Mouse (Mus musculus) neural tube, embryonic 12.5 days (tissue): ENCODE measurements around the gene Pkd1. TPM values are rescaled to one million over a fixed set of nuclear protein-coding genes. Genes with fewer than 3 reads are reported as not detected.

Experiments
- ATAC-seq: fragments of 200-750 bp; cut with Nextera tagmentation; 2 replicates; pipeline ENCODE4 v1.8.0; 2017; ENCODE audit warnings: low read depth, mild to moderate bottlenecking, moderate TSS enrichment, moderate library complexity; ENCODE audit not compliant: low FRiP score
- H3K27ac ChIP-seq: fragments of 300-500 bp; sonication (generic); 2 replicates; pipeline ENCODE4 v1.5.1; 2016
- H3K27me3 ChIP-seq: fragments of 300-500 bp; sonication (generic); replicated peaks from 2 replicates; pipeline ENCODE4 v1.6.1; 2016; ENCODE audit warnings: mild to moderate bottlenecking
- H3K36me3 ChIP-seq: fragments of 300-500 bp; sonication (generic); 2 replicates; pipeline ENCODE4 v1.6.1; 2016; ENCODE audit warnings: mild to moderate bottlenecking
- H3K4me1 ChIP-seq: fragments of 300-500 bp; sonication (generic); 2 replicates; pipeline ENCODE4 v1.6.1; 2016
- H3K4me2 ChIP-seq: fragments of 300-500 bp; sonication (generic); replicated peaks from 2 replicates; pipeline ENCODE4 v1.6.1; 2016; ENCODE audit warnings: mild to moderate bottlenecking
- H3K4me3 ChIP-seq: fragments of 300-500 bp; sonication (generic); 2 replicates; pipeline ENCODE4 v1.5.1; 2016
- H3K9ac ChIP-seq: fragments of 300-500 bp; sonication (generic); 2 replicates; pipeline ENCODE4 v1.6.1; 2016; ENCODE audit warnings: mild to moderate bottlenecking
- H3K9me3 ChIP-seq: fragments of 300-500 bp; sonication (generic); 2 replicates; pipeline ENCODE4 v1.6.1; 2016; ENCODE audit warnings: mild to moderate bottlenecking
- WGBS: fragments of 180-500 bp; shearing (Covaris S2); methylation state at CpG from one replicate; pipeline ENCODE4 v1.1.7; 2016; 5-methylcytosine and 5-hydroxymethylcytosine counted together
- polyA plus RNA-seq: library from polyadenylated mRNA; unstranded; fragments of >200 nt; fragmentation: Nextera tagmentation; extraction: Ambion mirVana; gene quantifications from 2 replicates; pipeline ENCODE4 v1.2.1, GENCODE M21; 2016

Gene Pkd1
- polyA plus RNA-seq, 1 experiment from 2014 or later: 23.0 TPM

DNA sequence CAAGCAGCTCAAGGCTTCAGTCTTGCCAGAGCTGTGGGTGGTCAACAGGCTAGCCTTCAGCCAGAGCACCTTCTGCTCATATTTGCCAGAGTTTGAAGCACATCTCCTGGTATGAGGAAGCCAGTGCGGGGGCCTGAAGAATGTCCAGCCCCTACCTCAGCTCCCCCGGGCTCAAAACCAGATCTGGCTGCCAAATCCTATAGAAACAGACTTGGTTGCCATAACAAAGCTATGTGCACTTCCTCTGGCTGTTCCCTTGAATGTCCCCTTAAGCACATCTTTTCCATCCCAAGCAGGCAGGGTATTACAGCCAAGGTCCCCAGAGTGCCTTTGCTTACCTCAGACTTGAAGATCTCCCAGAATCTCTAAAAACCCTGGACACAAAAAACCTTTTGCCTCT is 24.9 kb upstream of the Pkd1 start:
- WGBS: 88% methylated on average over 2 of the region's 2 CpGs
- peaks cover 8% of the 10 kb centered on the region; the same call in 1 of the 2 replicates for H3K36me3 ChIP-seq
- 0 out of 2 replicates have a peak overlapping the region, but pooled peaks have one; percentile 9 for H3K9ac ChIP-seq
- no peak for ATAC-seq
- no peaks in the 10 kb centered on the region for H3K27me3 ChIP-seq
- peaks cover 28% of the 10 kb centered on the region for H3K4me1 ChIP-seq
- no peak overlapping the region for H3K4me3 ChIP-seq
- no peak overlapping the region for H3K27ac ChIP-seq
- no peaks in the 10 kb centered on the region for H3K9me3 ChIP-seq
- no peak overlapping the region for H3K4me2 ChIP-seq

DNA sequence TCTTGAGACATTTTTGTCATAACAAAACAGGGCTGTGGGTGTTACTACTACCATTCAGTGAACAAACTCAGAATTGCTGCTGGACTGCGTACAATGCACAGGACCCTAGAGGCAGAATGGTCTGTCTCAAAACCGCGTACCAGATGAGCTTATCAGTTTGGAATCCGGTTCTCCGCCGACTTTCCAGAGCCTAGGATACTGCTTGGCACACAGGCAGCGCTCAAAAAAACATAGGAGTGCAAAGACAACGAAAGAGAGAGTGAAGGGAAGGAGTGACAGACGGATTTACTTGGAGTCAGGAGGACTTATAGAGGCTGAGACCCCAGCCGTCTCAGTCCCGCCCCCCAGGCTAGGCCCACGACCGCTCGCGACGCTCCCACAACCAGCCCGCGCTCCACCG is 22.3 kb upstream of the Pkd1 start:
- peak; percentile 5; the same call in 1 of the 2 replicates for ATAC-seq
- Histone ChIP-seq H3K36me3 (peaks cover 10% of the 10 kb centered on the region), H3K4me3 (peak overlapping the region; percentile 89), H3K9ac (peak overlapping the region; percentile 89), H3K4me2 (peak overlapping the region; percentile 76), H3K27ac (no peak overlapping the region), H3K27me3 (no peaks in the 10 kb centered on the region), H3K4me1 (peaks cover 41% of the 10 kb centered on the region), H3K9me3 (no peaks in the 10 kb centered on the region)
- under 1% methylated on average over 16 of the region's 19 CpGs for WGBS

DNA sequence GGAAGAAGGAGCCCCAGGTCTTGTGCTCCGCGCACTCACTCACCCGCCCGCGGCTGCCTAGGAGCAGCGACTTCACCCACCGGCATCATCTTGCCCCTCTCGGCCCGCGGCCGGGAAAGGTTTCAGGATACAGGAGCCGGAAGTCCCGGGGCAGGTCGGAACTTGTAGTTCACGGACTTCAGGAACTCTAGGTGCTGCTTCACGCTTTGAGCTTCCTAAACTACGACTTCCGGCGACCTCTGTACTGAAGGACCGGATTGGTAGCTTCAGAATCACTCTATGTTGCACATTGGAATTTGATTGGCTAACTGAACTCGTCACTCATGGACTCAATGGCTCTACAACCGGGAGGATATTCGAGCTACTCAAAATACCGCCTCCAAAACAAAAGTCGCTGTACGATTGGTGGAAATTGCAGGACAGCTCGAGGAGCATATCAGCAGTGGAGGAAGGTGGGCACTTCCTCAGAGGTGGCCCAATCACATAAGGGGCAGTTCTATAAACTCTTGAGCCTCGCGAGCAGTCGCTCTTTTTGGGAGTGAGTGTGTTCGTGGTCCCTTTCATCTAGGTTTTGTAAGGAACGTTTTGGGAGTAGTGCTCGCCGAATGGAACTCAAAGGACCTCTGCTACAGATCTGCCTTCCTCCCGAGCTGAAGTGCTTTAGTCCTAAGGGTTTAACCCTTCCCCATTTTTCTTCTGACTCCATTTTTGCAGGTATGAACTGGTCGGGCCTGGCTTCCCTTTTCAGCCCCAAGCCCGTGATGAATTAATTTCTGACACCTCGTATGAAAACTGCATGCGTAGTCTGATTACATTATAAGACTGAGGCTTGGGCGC is 21.7 kb upstream of the Pkd1 start, which contains the start of gene Traf7:
TSS of gene Traf7 (minus strand) at position 216 of the 837 bp plus-strand sequence.
- peak within 1 kb of the TSS; percentile 89 for H3K4me3 ChIP-seq
- peak; percentile 97 for ATAC-seq
- peak within 1 kb of the TSS; percentile 89 for H3K9ac ChIP-seq
- H3K27me3 ChIP-seq: no peaks in the 10 kb centered on the region
- H3K9me3 ChIP-seq: no peaks in the 10 kb centered on the region
- H3K4me1 ChIP-seq: peaks cover 47% of the 10 kb centered on the region
- H3K4me2 ChIP-seq: peak within 1 kb of the TSS; percentile 90
- under 1% methylated on average over 40 of the region's 40 CpGs for WGBS
- H3K27ac ChIP-seq: no peak within 1 kb of the TSS
- H3K36me3 ChIP-seq: peaks cover 10% of the 10 kb centered on the region

DNA sequence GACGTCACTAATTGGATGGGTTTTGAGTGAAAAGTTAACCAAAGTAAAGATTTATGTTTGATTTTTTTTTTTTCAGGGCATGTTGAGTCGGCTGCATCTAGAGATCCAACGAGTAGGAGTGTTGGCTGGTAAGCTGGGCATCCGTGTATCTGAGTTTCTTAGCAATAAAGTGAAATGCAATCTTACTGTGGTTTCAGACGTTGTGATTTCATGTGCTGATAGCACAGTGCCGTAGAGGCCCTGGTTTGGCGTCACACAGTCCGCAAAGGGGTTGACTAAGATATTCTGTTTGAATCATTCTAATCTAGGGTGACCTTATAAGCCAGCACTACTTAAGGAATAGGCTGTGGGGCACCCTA is 21.1 kb upstream of the Pkd1 start:
- peaks cover 53% of the 10 kb centered on the region for H3K4me1 ChIP-seq

DNA sequence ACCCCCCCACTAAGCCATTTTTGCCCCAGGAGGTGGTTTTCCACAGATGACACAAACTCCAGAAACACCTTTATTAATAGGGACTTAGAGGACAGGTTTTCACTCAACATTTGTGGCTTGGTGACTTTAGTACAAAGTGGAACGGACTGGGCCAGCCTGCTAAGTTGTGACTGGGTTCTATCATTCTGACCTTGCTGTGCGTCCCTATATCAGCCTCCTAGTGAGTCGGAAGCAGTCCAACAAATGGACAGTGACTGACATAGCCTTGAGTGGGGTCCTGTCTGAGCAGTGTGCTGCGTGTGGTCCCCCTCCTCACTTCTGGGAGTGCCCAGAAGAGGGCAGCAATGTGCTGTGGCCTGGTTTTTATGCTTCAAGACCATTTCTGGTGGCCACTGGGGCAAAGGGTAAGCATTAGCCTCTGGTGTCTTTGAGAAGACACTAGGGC is 20.6 kb upstream of the Pkd1 start:
- Histone ChIP-seq H3K36me3 (peaks cover 7% of the 10 kb centered on the region; the same call in 1 of the 2 replicates), H3K27ac (no peak overlapping the region), H3K9me3 (no peaks in the 10 kb centered on the region), H3K4me1 (peaks cover 55% of the 10 kb centered on the region), H3K4me2 (peak overlapping the region; percentile 90), H3K27me3 (no peaks in the 10 kb centered on the region), H3K9ac (peak overlapping the region; percentile 58), H3K4me3 (peak overlapping the region; percentile 45)
- 1% methylated on average over 4 of the region's 4 CpGs for WGBS
- ATAC-seq: no peak

More for the DNA sequence above, 21.1 kb upstream of the Pkd1 start:
- no peaks in the 10 kb centered on the region for H3K9me3 ChIP-seq
- peak overlapping the region; percentile 90 for H3K4me2 ChIP-seq
- H3K27ac ChIP-seq: no peak overlapping the region
- ATAC-seq: no peak
- no peaks in the 10 kb centered on the region for H3K27me3 ChIP-seq
- peak overlapping the region; percentile 45 for H3K4me3 ChIP-seq
- WGBS: 1% methylated on average over 8 of the region's 8 CpGs
- peak overlapping the region; percentile 58 for H3K9ac ChIP-seq
- H3K36me3 ChIP-seq: peaks cover 7% of the 10 kb centered on the region; the same call in 1 of the 2 replicates

DNA sequence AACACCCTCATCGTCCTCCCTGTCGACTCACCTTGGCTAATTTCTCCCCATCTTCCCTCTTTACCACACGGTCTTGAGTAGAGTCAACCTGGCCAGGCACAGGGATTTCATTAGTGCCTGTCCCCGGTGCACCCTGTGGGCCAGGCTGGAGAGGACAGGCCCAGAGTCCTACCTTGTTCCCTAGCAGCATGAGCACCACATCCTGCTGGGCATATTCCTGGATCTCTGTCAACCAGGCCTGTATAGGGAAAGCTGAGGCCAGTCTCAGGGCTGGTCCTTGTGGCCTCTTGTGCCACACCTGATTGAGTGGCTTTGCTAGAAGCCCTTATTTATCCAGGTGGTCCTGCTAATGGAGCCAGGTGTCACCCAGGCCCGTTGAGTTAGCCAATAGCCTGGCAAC is 19.8 kb upstream of the Pkd1 start:
- H3K27ac ChIP-seq: peak overlapping the region; percentile 22; the same call in 1 of the 2 replicates
- H3K27me3 ChIP-seq: no peaks in the 10 kb centered on the region
- no peaks in the 10 kb centered on the region for H3K9me3 ChIP-seq
- no peak for ATAC-seq
- peak overlapping the region; percentile 45 for H3K4me3 ChIP-seq
- H3K36me3 ChIP-seq: peaks cover 7% of the 10 kb centered on the region; the same call in 1 of the 2 replicates
- 17% methylated on average over 5 of the region's 5 CpGs for WGBS
- peak overlapping the region; percentile 90 for H3K4me2 ChIP-seq
- peak overlapping the region; percentile 58 for H3K9ac ChIP-seq
- peaks cover 55% of the 10 kb centered on the region for H3K4me1 ChIP-seq

DNA sequence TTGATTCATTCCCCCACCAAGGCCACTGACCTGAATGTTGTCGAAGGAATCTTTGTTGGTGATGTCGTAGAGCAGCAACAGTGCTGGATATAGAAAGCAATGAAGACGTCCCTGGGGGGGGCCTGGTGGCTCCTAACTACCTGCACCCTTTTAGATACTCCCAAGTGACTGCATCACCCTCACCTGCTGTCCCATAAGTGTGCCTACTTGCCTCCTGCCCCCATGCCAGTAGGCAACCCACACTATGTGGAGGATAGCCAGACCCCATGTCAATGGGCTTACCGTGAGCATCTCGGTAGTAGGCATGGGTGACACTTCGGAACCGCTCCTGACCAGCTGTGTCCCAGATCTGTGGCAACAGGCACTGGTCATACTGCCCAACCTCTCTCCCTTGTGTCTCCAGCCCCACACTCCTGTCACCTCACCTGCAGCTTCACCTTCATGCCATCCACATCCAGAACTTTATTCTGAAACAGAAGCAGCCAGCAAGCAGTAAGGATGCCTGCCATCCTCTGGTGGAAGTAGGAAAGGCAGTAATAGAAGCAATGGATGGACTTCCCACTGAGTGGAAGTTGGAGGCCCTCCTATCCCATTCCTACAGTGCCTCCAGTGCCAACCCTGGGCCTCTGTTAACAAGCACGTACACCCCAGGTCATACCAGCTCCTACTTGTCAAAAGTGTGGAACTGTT is 19.1 kb upstream of the Pkd1 start:
- ATAC-seq: no peak
- H3K4me3 ChIP-seq: 0 out of 2 replicates have a peak overlapping the region, but pooled peaks have one; percentile 9
- no peak overlapping the region for H3K27ac ChIP-seq

DNA sequence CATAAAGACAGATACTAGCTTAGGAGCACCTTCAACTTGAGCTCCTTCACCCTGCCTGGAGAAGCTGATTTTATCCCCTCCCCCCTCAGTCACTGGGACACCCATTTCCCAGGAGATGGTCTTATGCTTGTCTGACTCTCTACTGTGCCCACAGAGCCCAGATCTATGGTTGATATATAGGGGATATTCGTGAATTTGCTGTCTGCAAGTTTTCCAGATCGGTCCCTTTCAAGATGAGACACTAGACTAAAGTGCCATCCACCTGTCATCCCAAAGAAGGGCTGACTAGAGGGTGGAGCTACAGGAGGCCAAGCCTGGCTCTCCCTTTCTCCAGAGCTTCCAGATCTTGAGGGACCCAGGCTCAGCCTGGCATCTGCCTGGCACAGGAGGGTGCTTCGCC is 18.6 kb upstream of the Pkd1 start:
- no peak overlapping the region for H3K4me3 ChIP-seq
- H3K27ac ChIP-seq: no peak overlapping the region
- H3K9me3 ChIP-seq: no peaks in the 10 kb centered on the region
- no peak for ATAC-seq
- H3K4me1 ChIP-seq: peaks cover 52% of the 10 kb centered on the region
- H3K36me3 ChIP-seq: peaks cover 7% of the 10 kb centered on the region; the same call in 1 of the 2 replicates
- H3K4me2 ChIP-seq: no peak overlapping the region
- no peaks in the 10 kb centered on the region for H3K27me3 ChIP-seq
- WGBS: 69% methylated on average over 3 of the region's 3 CpGs
- H3K9ac ChIP-seq: no peak overlapping the region

More for the DNA sequence above, 19.1 kb upstream of the Pkd1 start:
- Histone ChIP-seq H3K4me1 (peaks cover 52% of the 10 kb centered on the region), H3K36me3 (peaks cover 7% of the 10 kb centered on the region; the same call in 1 of the 2 replicates), H3K27me3 (no peaks in the 10 kb centered on the region), H3K9me3 (no peaks in the 10 kb centered on the region), H3K9ac (peak overlapping the region; percentile 58; the same call in 1 of the 2 replicates), H3K4me2 (peak overlapping the region; percentile 90)
- 22% methylated on average over 8 of the region's 8 CpGs for WGBS

DNA sequence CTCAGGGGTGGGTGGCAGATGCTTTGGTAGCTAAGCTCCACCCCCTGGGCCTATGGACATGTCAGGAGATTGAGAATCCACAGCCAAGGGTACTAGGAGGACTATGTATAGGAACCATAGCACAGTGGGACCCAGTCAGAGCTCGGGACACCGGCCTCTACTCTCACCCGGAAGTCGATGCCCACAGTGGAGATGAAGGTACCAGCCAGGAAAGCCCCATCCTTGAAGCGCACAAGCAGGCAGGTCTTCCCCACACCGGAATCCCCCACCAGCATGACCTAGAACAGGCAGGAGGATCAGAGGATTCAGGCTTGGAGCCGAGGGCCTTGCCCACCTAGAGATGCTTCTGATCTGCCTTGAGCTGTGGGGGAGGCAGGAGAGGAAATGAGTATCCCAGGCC is 17.6 kb upstream of the Pkd1 start:
- Histone ChIP-seq H3K27ac (no peak overlapping the region), H3K4me2 (no peak overlapping the region), H3K9ac (0 out of 2 replicates have a peak overlapping the region, but pooled peaks have one; percentile 14), H3K4me1 (peaks cover 42% of the 10 kb centered on the region), H3K36me3 (peaks cover 7% of the 10 kb centered on the region; the same call in 1 of the 2 replicates), H3K4me3 (no peak overlapping the region), H3K9me3 (no peaks in the 10 kb centered on the region), H3K27me3 (no peaks in the 10 kb centered on the region)
- 78% methylated on average over 7 of the region's 7 CpGs for WGBS
- no peak for ATAC-seq

DNA sequence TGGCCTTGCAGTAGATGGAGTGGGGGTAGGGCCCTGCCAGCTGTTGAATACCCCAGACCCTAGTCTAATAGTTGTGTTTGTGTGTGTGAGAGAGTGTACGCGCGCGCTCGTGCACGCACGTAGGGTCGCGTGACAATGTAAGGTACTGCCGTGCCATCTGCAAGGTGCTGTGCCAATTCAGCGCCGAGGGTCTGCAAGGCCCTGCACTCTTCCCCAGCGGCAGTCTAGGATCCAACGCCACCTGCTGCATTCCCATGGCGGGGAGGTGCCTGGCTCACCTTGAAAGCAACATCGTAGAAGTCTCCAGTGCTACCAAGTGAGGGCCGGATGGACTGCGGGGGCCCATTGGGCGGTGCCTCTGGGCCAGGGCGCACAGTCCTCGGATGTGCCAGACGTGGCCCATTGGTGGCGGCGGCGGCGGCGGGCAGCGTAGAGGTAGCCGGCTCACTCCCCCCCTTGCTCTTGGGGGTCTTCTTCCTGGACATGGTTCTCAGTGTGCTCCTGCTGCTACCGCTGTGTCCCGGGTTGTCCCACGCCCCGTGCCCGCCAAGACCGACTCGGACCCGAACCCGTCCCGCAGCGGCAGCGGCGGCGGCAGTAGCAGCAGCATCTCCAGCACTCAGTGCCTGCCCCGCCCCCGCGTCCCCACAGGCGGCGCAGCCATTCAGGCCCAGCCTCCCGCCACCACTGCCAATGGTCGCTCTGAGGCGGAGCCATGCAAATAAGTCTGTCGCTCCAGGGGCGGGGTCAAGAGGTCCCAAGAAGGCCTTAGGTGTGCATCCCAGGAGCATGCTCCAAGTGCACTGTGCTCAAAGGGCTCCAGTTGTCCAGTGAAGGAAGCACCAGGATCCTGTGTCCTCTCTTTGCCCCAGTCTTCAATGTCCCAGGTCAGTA is 16.3 kb upstream of the Pkd1 start:
- H3K27ac ChIP-seq: no peak overlapping the region
- peak overlapping the region; percentile 68 for H3K4me2 ChIP-seq
- ATAC-seq: peak; percentile 41; the same call in 1 of the 2 replicates
- whole genome bisulfite sequencing: 6% methylated on average over 53 of the region's 53 CpGs
- H3K9ac ChIP-seq: 0 out of 2 replicates have a peak overlapping the region, but pooled peaks have one; percentile 29
- no peaks in the 10 kb centered on the region for H3K27me3 ChIP-seq
- no peaks in the 10 kb centered on the region for H3K9me3 ChIP-seq
- peak overlapping the region; percentile 26 for H3K4me3 ChIP-seq
- H3K4me1 ChIP-seq: peaks cover 45% of the 10 kb centered on the region
- peaks cover 7% of the 10 kb centered on the region; the same call in 1 of the 2 replicates for H3K36me3 ChIP-seq

DNA sequence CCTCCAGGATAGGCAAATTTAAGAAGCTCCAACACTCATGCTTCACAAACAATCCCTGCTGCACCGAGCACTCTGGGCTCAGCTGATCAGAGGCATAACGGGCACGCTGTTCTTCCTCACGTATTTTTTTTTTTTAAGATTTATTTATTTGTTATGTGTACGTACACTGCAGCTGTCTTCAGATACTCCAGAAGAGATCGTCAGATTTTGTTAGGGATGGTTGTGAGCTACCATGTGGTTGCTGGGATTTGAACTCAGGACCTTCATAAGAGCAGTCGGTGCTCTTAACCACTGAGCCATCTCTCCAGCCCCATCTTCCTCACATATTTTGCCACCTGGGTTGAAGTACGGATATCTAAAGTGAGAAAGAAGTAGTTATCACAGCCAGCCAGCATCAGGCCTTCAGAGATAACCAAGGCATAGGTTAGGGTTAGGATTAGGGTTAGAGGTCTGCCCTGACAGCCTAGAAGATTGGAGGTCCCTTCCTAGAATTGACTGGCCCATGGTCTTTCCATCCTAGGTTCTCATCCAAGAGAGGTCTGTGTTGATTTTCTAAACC is 15.4 kb upstream of the Pkd1 start, which contains the start of gene Rab26:
TSS of gene Rab26 (minus strand) at position 51 of the 559 bp plus-strand sequence.
- H3K9me3 ChIP-seq: no peaks in the 10 kb centered on the region
- H3K4me2 ChIP-seq: peak within 1 kb of the TSS; percentile 68
- no peak for ATAC-seq
- WGBS: 90% methylated on average over 8 of the region's 8 CpGs
- peaks cover 37% of the 10 kb centered on the region for H3K4me1 ChIP-seq
- 0 out of 2 replicates have a peak within 1 kb of the TSS, but pooled peaks have one; percentile 29 for H3K9ac ChIP-seq
- H3K4me3 ChIP-seq: peak within 1 kb of the TSS; percentile 26
- H3K27me3 ChIP-seq: no peaks in the 10 kb centered on the region
- H3K27ac ChIP-seq: no peak within 1 kb of the TSS
- peaks cover 7% of the 10 kb centered on the region; the same call in 1 of the 2 replicates for H3K36me3 ChIP-seq
